Mouse (Mus musculus) skeletal muscle tissue, adult 2 months (tissue): ENCODE measurements around the gene Dazl.
"Not testable (repeated sequence)": the region's sequence is repeated elsewhere in the genome, so short reads cannot be mapped to it uniquely, and the experiment has no call there.

Experiments used
- DNase-seq: peaks from one replicate; pipeline ENCODE4 v3.0.0-alpha.2; 2012; ENCODE audit warnings: low read depth, low spot score

Dazl gene

GRCm38 (mm10) chr17:50291485-50292200, 1.8 kb downstream of the Dazl start:
- peak; percentile 13 for DNase-seq

- DNase-seq = no peak
Measured at GRCm38 (mm10) chr17:50284845-50285244, 8.6 kb downstream of the Dazl start.

GRCm38 (mm10) chr17:50261615-50262014, 31.8 kb downstream of the Dazl start:
- not testable (repeated sequence) for DNase-seq

- DNase-seq = no peak
Measured at GRCm38 (mm10) chr17:50260856-50261255, 32.6 kb downstream of the Dazl start.

GRCm38 (mm10) chr17:50246605-50247004, 46.8 kb downstream of the Dazl start:
- DNase-seq = no peak

- no peak for DNase-seq
Measured at GRCm38 (mm10) chr17:50244675-50245074, 48.8 kb downstream of the Dazl start.

- DNase-seq = no peak
Measured at GRCm38 (mm10) chr17:50243326-50243725, 50.1 kb downstream of the Dazl start.

GRCm38 (mm10) chr17:50237818-50238610, 55.4 kb downstream of the Dazl start:
- DNase-seq = no peak

- DNase-seq = peak; percentile 54
Measured at GRCm38 (mm10) chr17:50237436-50237709, 56.1 kb downstream of the Dazl start.

- DNase-seq = no peak
Measured at GRCm38 (mm10) chr17:50236702-50237435, 56.6 kb downstream of the Dazl start.

GRCm38 (mm10) chr17:50235943-50236701, 57.3 kb downstream of the Dazl start:
- DNase-seq = no peak

- no peak for DNase-seq
Measured at GRCm38 (mm10) chr17:50233956-50234355, 59.5 kb downstream of the Dazl start.

- no peak for DNase-seq
Measured at GRCm38 (mm10) chr17:50232821-50233220, 60.6 kb downstream of the Dazl start.

GRCm38 (mm10) chr17:50231206-50231605, 62.2 kb downstream of the Dazl start:
- no peak for DNase-seq

- DNase-seq = no peak
Measured at GRCm38 (mm10) chr17:50229534-50229933, 63.9 kb downstream of the Dazl start.
